Mouse (Mus musculus): ENCODE data around the gene Hhip. TPM values are rescaled to one million over a fixed set of nuclear protein-coding genes. Genes with fewer than 3 reads are reported as not detected.

Gene Hhip
- not detected for total RNA-seq (2023)

GRCm38 (mm10) chr8:80057198-80058174, at the start of gene Hhip:
TSS of gene Hhip (minus strand) at chr8:80058006.

Measured in neutrophil, adult 83 days (primary cell).